In the genomic region with DNA sequence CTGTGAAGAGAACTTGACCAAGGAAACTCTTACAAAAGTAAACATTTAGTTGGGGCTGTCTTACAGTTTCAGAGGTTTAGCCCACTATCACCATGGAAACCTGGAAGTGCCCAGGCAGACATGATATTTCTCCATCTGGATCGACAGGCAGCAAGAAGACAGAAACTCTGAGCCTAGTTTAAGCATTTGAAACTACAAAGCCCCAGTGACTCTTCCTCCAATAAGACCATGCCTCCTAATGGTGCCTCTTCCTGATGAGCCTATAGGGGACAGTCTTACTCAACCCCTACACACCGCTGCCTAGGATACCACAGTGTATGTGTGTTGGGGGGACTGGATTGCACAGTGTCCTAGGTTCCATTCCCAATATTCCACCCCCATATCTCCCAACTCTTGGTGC, we compare ENCODE assay signal across 30 mouse cellular contexts. TPM values are rescaled to one million over a fixed set of nuclear protein-coding genes. Genes with fewer than 3 reads are reported as not detected.
A peak's percentile ranks its signal among the peaks of the same experiment; 100 is the strongest.
DNase-seq lines count a peak whose midpoint lies in the region; ATAC-seq and TF ChIP-seq lines count a peak whose summit lies in the region.
"Had no signal": no experiment of that assay in that cellular context is flagged by ENCODE, and none has a peak within 500 bp of the region (broad histone marks: within the 10 kb centered on the region; RNA-seq: fewer than 3 reads in every experiment).

No protein-coding gene starts in this region.

- H3K27ac ChIP-seq in layer of hippocampus, adult 2 months = peak overlapping the region; percentile 94; the same call in 1 of the 2 replicates
- no peak overlapping the region for H3K27ac ChIP-seq in ES-E14 (ENCODE audit: insufficient read depth, low read depth, low read length, poor library complexity, severe bottlenecking)
- H3K27ac ChIP-seq: embryonic facial prominence, embryonic 12.5 days; embryonic facial prominence, embryonic 15.5 days; heart, embryonic 15.5 days; hindbrain, embryonic 10.5 days; hindbrain, embryonic 13.5 days; hindbrain, postnatal 0 days had no signal

- peak; percentile 36 for DNase-seq in cerebellum, adult 9-10 months
- peak in 1 of 2 experiments; percentile 63 for DNase-seq in layer of hippocampus, adult 2 months (ENCODE audit: low spot score in 2 of 2)
- no peak for DNase-seq in layer of hippocampus, adult 9-10 months (ENCODE audit: low spot score)
- DNase-seq in ES-E14 (ENCODE audit: low read depth, low spot score) (no peak), adipocyte (ENCODE audit: low spot score) (peak; percentile 18)
- no peak for DNase-seq in urinary bladder, adult 2 months (ENCODE audit: low spot score)
- DNase-seq in embryo, embryonic 9.5 days (ENCODE audit: extremely low spot score) = no peak
- DNase-seq: adrenal gland, adult 8-10 months; adrenal gland, postnatal 25 days; cerebellum, adult 2 months; cerebellum, postnatal 14 days; gastrocnemius, postnatal 10 days; gastrocnemius, postnatal 36 days; heart, adult 11 months; heart, postnatal 10 days; heart, postnatal 36 days; kidney, adult 2 months had no signal

- no peak overlapping the region for H3K4me3 ChIP-seq in layer of hippocampus, adult 2 months
- H3K4me3 ChIP-seq in ES-E14 (ENCODE audit: insufficient read depth in 1 of 2, low read depth in 1 of 2, low read length in 2 of 2, poor library complexity in 1 of 2, severe bottlenecking in 1 of 2) = no peak overlapping the region
- H3K4me3 ChIP-seq: embryonic facial prominence, embryonic 12.5 days; embryonic facial prominence, embryonic 15.5 days; heart, embryonic 12.5 days; heart, embryonic 15.5 days; hindbrain, embryonic 10.5 days; hindbrain, embryonic 13.5 days had no signal

- in situ Hi-C loops in ES-E14 (cut with MboI; ENCODE audit: low sequenced_read_pairs in 2 of 2, unreplicated experiment in 2 of 2) = no loop called here

- H3K9me3 ChIP-seq in ES-E14 (ENCODE audit: control insufficient read depth, insufficient read depth, low read depth, low read length) = no peaks in the 10 kb centered on the region
- H3K9me3 ChIP-seq: embryonic facial prominence, embryonic 12.5 days; embryonic facial prominence, embryonic 15.5 days; heart, embryonic 12.5 days; heart, embryonic 15.5 days; hindbrain, embryonic 10.5 days; hindbrain, embryonic 13.5 days had no signal

- no peak for ATAC-seq in cerebellum, adult (ENCODE audit: insufficient number of reproducible peaks, low FRiP score, low TSS enrichment)
- ATAC-seq: forebrain, embryonic 14.5 days; hindbrain, postnatal 0 days; inflammation-experienced regulatory T-cells, adult 6 months; intestine, postnatal 0 days had no signal

- TF ChIP-seq CTCF in layer of hippocampus, adult 2 months (conservative IDR thresholded peaks at IDR 0.05) = no peak

- H3K9ac ChIP-seq in ES-E14 (ENCODE audit: insufficient read depth, low read depth, low read length, poor library complexity, severe bottlenecking) = no peak overlapping the region
- H3K9ac ChIP-seq: embryonic facial prominence, embryonic 12.5 days; embryonic facial prominence, embryonic 15.5 days; heart, embryonic 12.5 days; heart, embryonic 15.5 days; hindbrain, embryonic 13.5 days had no signal

- peaks cover 4 to 29% of the 10 kb centered on the region in 2 experiments; a peak in 2 of 4 replicates for H3K4me1 ChIP-seq in ES-E14 (ENCODE audit: control insufficient read depth in 2 of 2, insufficient read depth in 2 of 2, low read length in 2 of 2, poor library complexity in 1 of 2)

- no peaks in the 10 kb centered on the region for H3K36me3 ChIP-seq in ES-E14 (ENCODE audit: control insufficient read depth, insufficient read depth, low read length, poor library complexity, severe bottlenecking)
- H3K36me3 ChIP-seq: embryonic facial prominence, embryonic 12.5 days; embryonic facial prominence, embryonic 15.5 days; heart, embryonic 12.5 days; heart, embryonic 15.5 days; hindbrain, embryonic 10.5 days; hindbrain, embryonic 13.5 days had no signal

TF ChIP-seq in ES-E14, 5 proteins besides CTCF, POLR2A, EP300 and RAD21:
- no peak for TF ChIP-seq HCFC1 (IDR thresholded peaks at IDR 0.05; ENCODE audit: borderline replicate concordance, insufficient read depth, low read length)
- TF ChIP-seq ZC3H11A (IDR thresholded peaks at IDR 0.05; ENCODE audit: borderline replicate concordance, low read depth, low read length) = no peak
- no peak for TF ChIP-seq ZNF384 (IDR thresholded peaks at IDR 0.05; ENCODE audit: low read depth, low read length)
- peak; percentile 61 for TF ChIP-seq CHD2 (IDR thresholded peaks at IDR 0.05; ENCODE audit: low read depth, low read length)
TF ChIP-seq in ES-E14: peak in this region for 1.

RNA-seq across cellular contexts. Expression of a gene that starts 2.0 kb away (rescaled TPM):
- 1 to 10 TPM; 5.3 TPM for total RNA-seq in layer of hippocampus, adult 2 months (2021)
- 19.0 and 27.3 TPM in 2 replicates for total RNA-seq in ES-E14 (2012; rRNA removed)
- 14.9 and 17.1 TPM in 2 replicates for polyA plus RNA-seq in urinary bladder, adult 2 months (2012; rRNA removed)

RNA-seq across cellular contexts. Expression of a gene that starts 2.5 kb away (rescaled TPM):
- total RNA-seq in layer of hippocampus, adult 2 months (2021) = 100 to 1,000 TPM; 263 to 264 TPM
- total RNA-seq in ES-E14 (2012; rRNA removed) = 3.0 and 9.1 TPM in 2 replicates
- polyA plus RNA-seq in urinary bladder, adult 2 months (2012; rRNA removed) = 0.44 and 0.47 TPM in 2 replicates
- total RNA-seq: gastrocnemius, adult 18-20 months; gastrocnemius, postnatal 36 days had no signal

RNA-seq across cellular contexts. Expression of a gene that starts 14.9 kb away (rescaled TPM):
- total RNA-seq in layer of hippocampus, adult 2 months (2021) = 1 to 10 TPM in 1 of 2 experiments, not detected in 1; 2.1 TPM
- 3.0 and 5.1 TPM in 2 replicates for total RNA-seq in ES-E14 (2012; rRNA removed)
- polyA plus RNA-seq in urinary bladder, adult 2 months (2012; rRNA removed) = 7.7 and 11.7 TPM in 2 replicates
- total RNA-seq: hindbrain, postnatal 0 days had no signal
- polyA plus RNA-seq: forebrain, embryonic 11.5 days; forebrain, embryonic 14.5 days had no signal

RNA-seq across cellular contexts. Expression of a gene that starts 27.5 kb away (rescaled TPM):
- under 1 TPM; 0.72 to 0.81 TPM for total RNA-seq in layer of hippocampus, adult 2 months (2021)
- 1.1 and 1.3 TPM in 2 replicates for total RNA-seq in ES-E14 (2012; rRNA removed)
- 4.8 and 7.4 TPM in 2 replicates for polyA plus RNA-seq in urinary bladder, adult 2 months (2012; rRNA removed)

RNA-seq across cellular contexts. Expression of a gene that starts 51.4 kb away (rescaled TPM):
- total RNA-seq in layer of hippocampus, adult 2 months (2021) = 100 to 1,000 TPM; 101 to 112 TPM
- 21.9 and 45.1 TPM in 2 replicates for total RNA-seq in ES-E14 (2012; rRNA removed)
- 4.5 and 5.3 TPM in 2 replicates for polyA plus RNA-seq in urinary bladder, adult 2 months (2012; rRNA removed)
- total RNA-seq: gastrocnemius, adult 18-20 months had no signal

Comparison
In these comparisons a context has a peak if more than half of its experiments do, and no peak if none do; other contexts are left out.
1. DNase-seq: peak in cerebellum, adult 9-10 months (single experiment) and adipocyte (single experiment); none in layer of hippocampus, adult 9-10 months (single experiment), ES-E14 (single experiment), urinary bladder, adult 2 months (single experiment) and embryo, embryonic 9.5 days (single experiment).
2. RNA of a gene that starts 2.5 kb away (total RNA-seq): 263 to 264 TPM in layer of hippocampus, adult 2 months; 3.0 to 9.1 TPM in ES-E14; every median in the first group is over 10 times any median in the second.